Mouse (Mus musculus) C2C12 (cell line): ENCODE results near the gene Vil1.

Experiments used
- CEBPB ChIP-seq: IDR thresholded peaks from one replicate; pipeline ENCODE4 v1.6.1; 2011; ENCODE audit warnings: low read depth, mild to moderate bottlenecking, control low read depth, moderate library complexity
- CTCF ChIP-seq: IDR thresholded peaks from one replicate; pipeline ENCODE4 v1.5.1; 2011; ENCODE audit not compliant: control insufficient read depth, insufficient read depth, insufficient read length
- FOSL1 ChIP-seq: IDR thresholded peaks from one replicate; pipeline ENCODE4 v1.8.0; 2011; ENCODE audit warnings: mild to moderate bottlenecking, low read length; ENCODE audit not compliant: poor library complexity, insufficient read depth, severe bottlenecking
- MAX ChIP-seq: IDR thresholded peaks from one replicate; pipeline ENCODE4 v1.6.1; 2011; ENCODE audit warnings: mild to moderate bottlenecking, control low read depth
- MYOG ChIP-seq: IDR thresholded peaks from one replicate; pipeline ENCODE4 v1.6.1; 2011; ENCODE audit not compliant: control insufficient read depth, insufficient read length; ENCODE audit errors: extremely low read depth
- USF1 ChIP-seq: IDR thresholded peaks from one replicate; pipeline ENCODE4 v1.6.1; 2011; ENCODE audit warnings: low read depth, mild to moderate bottlenecking, control low read depth, moderate library complexity

DNA sequence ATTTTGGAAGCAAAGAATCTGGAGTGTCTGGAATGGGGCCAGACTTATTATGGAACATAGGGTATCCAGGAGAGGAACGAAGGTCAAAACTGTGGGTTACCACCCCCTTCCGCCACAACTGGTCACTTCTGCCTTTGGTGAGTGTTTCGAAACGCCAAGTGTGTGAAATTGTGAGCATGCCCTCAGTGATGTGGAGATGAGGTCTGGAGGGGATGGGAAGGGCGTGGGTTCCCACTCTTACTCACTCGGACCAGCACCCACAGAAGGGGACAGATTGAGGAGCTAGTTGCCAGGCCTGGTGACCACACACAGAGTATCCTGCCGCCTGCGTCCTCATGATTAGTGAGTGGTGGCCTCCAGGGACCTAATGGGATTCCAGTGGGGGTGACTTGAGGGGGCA, 34.2 kb upstream of the Vil1 start, which contains the start of gene Slc11a1:
- TF ChIP-seq CTCF, result no peak
- no peak for TF ChIP-seq USF1
- TF ChIP-seq MAX, result no peak
- no peak for TF ChIP-seq CEBPB
- no peak for TF ChIP-seq FOSL1
- no peak for TF ChIP-seq MYOG
